Mouse (Mus musculus) thymus, adult 2 months (tissue): ENCODE results near the gene Ncstn. TPM values are rescaled to one million over a fixed set of nuclear protein-coding genes. Genes with fewer than 3 reads are reported as not detected.

Source experiments
- DNase-seq: peaks from one replicate; pipeline ENCODE4 v3.0.0; 2021
- H3K27ac ChIP-seq: fragments of 200-500 bp; 2 replicates; pipeline ENCODE4 v1.5.1; 2012; ENCODE audit warnings: low read length, control low read depth; ENCODE audit not compliant: control insufficient read depth, insufficient read depth
- H3K27me3 ChIP-seq: fragments of 200-500 bp; 2 replicates; pipeline ENCODE4 v1.6.1; 2012; ENCODE audit warnings: mild to moderate bottlenecking, low read length, moderate library complexity, mixed read lengths; ENCODE audit not compliant: control insufficient read depth, insufficient read depth
- H3K36me3 ChIP-seq: fragments of 200-500 bp; 2 replicates; pipeline ENCODE4 v1.6.1; 2012; ENCODE audit warnings: mild to moderate bottlenecking, low read length, moderate library complexity; ENCODE audit not compliant: control insufficient read depth, insufficient read depth
- H3K4me1 ChIP-seq: fragments of 200-500 bp; replicated peaks from 2 replicates; pipeline ENCODE4 v1.6.1; 2012; ENCODE audit warnings: low read length; ENCODE audit not compliant: control insufficient read depth, insufficient read depth
- H3K4me3 ChIP-seq: fragments of 200-500 bp; 2 replicates; pipeline ENCODE4 v1.5.1; 2012; ENCODE audit warnings: mild to moderate bottlenecking, low read length, control low read depth, moderate library complexity; ENCODE audit not compliant: control insufficient read depth, insufficient read depth
- CTCF ChIP-seq: fragments of 200-500 bp; IDR thresholded peaks from 2 replicates; pipeline ENCODE4 v1.5.1; 2012; ENCODE audit warnings: mild to moderate bottlenecking, control low read depth, low read length, moderate library complexity, borderline replicate concordance; ENCODE audit not compliant: control insufficient read depth, poor library complexity, insufficient read depth; ENCODE audit errors: extremely low read depth
- POLR2A ChIP-seq: fragments of 200-500 bp; IDR thresholded peaks from 2 replicates; pipeline ENCODE4 v1.6.1; 2012; ENCODE audit warnings: mild to moderate bottlenecking, low read length, control low read depth, moderate library complexity; ENCODE audit not compliant: control insufficient read depth, poor library complexity, insufficient read depth; ENCODE audit errors: extremely low read depth
- WGBS: fragments of 180-500 bp; shearing (Covaris S2); methylation state at CpG from one replicate; pipeline ENCODE4 v1.1.7; 2018; 5-methylcytosine and 5-hydroxymethylcytosine counted together
- polyA plus RNA-seq: library from polyadenylated mRNA; depleted of rRNA; stranded (reverse); fragments of >200 nt; gene quantifications from 2 replicates; pipeline ENCODE4 v1.2.3, GENCODE M21; 2012

Gene Ncstn
- polyA plus RNA-seq, 1 experiment = 130 TPM

DNA sequence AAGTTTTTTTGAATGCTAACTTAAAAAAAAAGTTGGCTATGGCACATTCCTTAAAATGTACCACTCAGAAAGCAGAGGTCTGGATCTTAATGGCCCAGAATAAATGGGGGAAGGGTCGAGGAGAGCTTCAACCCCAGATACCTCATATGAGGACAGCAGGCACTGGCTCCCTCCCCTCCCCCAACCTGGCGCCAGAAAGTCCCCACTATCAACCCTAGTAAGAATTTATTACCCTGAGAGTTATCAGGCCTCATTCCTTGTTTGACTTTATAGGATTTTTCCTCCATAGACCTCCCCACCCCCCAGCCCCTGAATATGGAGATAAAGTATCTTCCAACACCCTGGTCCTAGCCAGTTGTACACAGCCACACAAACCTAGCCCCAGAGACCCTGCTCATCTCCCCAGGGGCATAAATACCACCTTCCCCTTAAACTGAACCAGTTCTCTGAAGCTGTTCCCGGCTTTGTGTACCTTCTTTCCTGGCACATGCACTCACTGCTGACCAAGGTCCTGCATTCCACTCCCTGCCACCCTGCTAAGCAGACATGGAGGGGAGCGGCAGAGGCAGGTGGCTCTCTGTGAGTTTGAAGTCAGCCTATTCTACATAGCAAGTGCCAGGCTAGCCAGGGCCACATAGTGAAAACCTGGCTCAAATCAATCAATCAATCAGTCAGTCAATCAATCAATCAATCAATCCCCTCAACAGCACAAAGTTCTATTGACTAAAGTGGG is 19.1 kb downstream of the Ncstn start:
- WGBS = 82% methylated on average over 4 of the region's 4 CpGs
- H3K4me3 ChIP-seq = no peak overlapping the region
- no peak overlapping the region for H3K27ac ChIP-seq
- H3K4me1 ChIP-seq = no peaks in the 10 kb centered on the region
- no peak for DNase-seq
- TF ChIP-seq POLR2A (no peak), CTCF (no peak)
- H3K36me3 ChIP-seq = peaks cover 41% of the 10 kb centered on the region
- H3K27me3 ChIP-seq = no peaks in the 10 kb centered on the region

DNA sequence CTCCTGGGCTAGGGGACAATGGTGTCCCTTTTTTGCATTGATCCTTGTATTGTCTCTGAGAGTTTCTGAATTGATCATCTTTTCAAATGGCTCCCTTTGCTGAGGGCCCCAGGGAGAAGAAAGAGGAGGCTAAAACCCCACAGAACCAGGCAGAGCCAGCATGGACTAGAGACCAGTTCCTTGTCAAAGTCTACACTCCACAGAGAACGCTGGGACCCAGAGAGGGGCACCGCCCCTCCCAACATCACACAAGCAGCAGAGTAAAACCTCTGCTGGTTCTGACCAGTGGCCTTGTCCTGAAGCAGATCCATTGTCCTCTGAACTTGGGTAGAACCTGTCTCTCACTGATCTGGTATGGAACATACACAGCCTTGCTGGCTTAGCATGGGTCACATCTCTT is 20.5 kb downstream of the Ncstn start:
- DNase-seq = no peak
- WGBS = 98% methylated on average over 2 of the region's 2 CpGs
- no peaks in the 10 kb centered on the region for H3K4me1 ChIP-seq
- no peak overlapping the region for H3K4me3 ChIP-seq
- no peak for TF ChIP-seq CTCF
- TF ChIP-seq POLR2A = no peak
- peaks cover 28% of the 10 kb centered on the region for H3K36me3 ChIP-seq
- H3K27me3 ChIP-seq = no peaks in the 10 kb centered on the region
- H3K27ac ChIP-seq = no peak overlapping the region

DNA sequence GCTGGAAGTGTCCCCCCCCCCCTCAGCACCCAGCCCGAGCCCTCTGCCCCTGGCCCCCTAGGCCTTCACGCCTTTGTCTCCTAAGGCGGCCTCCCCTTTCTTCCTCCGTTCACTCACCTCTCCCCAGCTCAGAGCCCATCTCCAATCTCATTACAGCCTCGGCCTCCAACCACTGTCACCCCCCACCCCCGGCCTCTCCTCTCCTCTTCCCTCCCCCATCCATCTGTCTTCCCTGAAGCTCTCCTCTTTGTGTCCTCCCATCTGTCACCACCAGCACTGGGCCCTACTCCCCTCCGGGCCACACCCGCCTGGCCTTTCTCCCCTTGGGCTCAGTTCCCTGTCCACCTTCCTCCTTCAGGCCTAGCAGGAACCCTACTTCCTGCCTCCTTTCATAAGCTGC is 21.4 kb downstream of the Ncstn start:
- Histone ChIP-seq H3K36me3 (peaks cover 19% of the 10 kb centered on the region), H3K27me3 (no peaks in the 10 kb centered on the region), H3K4me3 (no peak overlapping the region), H3K4me1 (no peaks in the 10 kb centered on the region), H3K27ac (no peak overlapping the region)
- WGBS = 90% methylated on average over 8 of the region's 8 CpGs
- TF ChIP-seq CTCF (no peak), POLR2A (no peak)
- DNase-seq = no peak

DNA sequence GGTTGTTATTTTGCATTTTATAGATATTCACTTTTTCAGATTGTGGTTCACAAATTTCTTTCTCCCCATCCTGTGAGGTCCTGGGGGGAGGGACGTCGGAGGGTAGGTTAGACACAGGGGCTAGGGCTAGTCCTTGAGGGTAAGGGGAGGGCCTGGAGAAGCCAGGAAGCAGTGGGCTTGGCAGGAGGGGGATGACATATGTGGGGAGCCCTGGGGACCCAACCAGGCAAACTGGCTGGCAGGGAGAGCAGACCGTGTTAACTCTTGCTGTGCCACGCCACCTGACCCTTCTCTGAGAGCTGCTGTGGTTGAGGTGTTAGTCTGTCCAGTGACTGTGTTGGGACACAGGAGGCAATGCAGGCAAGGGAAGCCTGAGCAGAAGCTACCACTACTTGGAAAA is 21.9 kb downstream of the Ncstn start:
- Histone ChIP-seq H3K36me3 (peaks cover 13% of the 10 kb centered on the region), H3K4me3 (no peak overlapping the region), H3K27me3 (no peaks in the 10 kb centered on the region), H3K4me1 (no peaks in the 10 kb centered on the region), H3K27ac (no peak overlapping the region)
- TF ChIP-seq CTCF (no peak), POLR2A (no peak)
- WGBS = 87% methylated on average over 4 of the region's 4 CpGs
- no peak for DNase-seq

DNA sequence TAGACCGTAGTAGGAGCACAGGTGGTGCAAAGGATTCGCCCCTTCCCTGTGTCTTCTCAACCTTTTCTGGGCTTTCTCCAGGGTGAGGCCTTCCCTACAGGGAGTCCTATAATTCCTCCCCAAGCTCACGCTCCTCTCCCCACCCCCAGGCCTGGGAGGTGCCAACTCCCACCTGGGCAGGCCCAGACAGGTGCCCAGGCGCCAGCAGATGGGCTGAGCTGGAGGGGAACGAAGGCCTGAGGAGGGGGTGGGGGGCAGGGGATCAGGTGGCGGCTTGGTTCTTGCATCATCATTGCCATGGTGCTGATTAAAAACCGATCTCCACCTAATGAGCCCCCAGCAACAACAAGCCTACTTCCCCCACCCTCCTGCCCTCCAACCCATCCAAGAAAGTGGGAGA is 23.7 kb downstream of the Ncstn start:
- no peaks in the 10 kb centered on the region for H3K4me1 ChIP-seq
- no peak overlapping the region for H3K27ac ChIP-seq
- TF ChIP-seq CTCF (no peak), POLR2A (no peak)
- no peaks in the 10 kb centered on the region for H3K36me3 ChIP-seq
- no peak overlapping the region for H3K4me3 ChIP-seq
- WGBS = 90% methylated on average over 7 of the region's 7 CpGs
- H3K27me3 ChIP-seq = peaks cover 7% of the 10 kb centered on the region
- DNase-seq = no peak

DNA sequence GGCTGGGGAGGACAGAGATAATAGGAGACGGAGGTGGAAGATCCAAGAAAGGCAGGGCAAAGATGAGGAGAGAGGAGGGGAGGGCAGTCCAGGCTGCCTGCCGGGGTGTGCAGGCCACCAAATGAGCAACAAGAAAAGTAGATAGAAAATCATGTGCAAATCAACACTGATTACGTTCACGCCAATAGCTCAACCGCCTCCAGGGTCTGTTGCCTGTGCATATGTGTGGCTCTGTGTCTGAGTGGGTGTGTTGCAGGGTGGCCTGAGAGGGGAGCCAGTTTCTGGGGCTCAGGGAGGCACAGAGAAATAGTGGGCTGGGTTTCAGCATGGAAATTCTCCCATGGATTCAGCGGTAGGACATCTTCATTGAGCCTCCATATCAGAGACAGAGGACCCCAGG is 24.3 kb downstream of the Ncstn start:
- TF ChIP-seq POLR2A (no peak), CTCF (no peak)
- Histone ChIP-seq H3K4me1 (no peaks in the 10 kb centered on the region), H3K36me3 (no peaks in the 10 kb centered on the region), H3K27ac (no peak overlapping the region), H3K27me3 (peaks cover 13% of the 10 kb centered on the region), H3K4me3 (no peak overlapping the region)
- DNase-seq = no peak
- 94% methylated on average over 6 of the region's 6 CpGs for WGBS
